Mouse (Mus musculus) intestine, embryonic 16.5 days (tissue): ENCODE measurements around the gene Apex2. TPM values are rescaled to one million over a fixed set of nuclear protein-coding genes. Genes with fewer than 3 reads are reported as not detected.
"Not testable (repeated sequence)": the region's sequence is repeated elsewhere in the genome, so short reads cannot be mapped to it uniquely, and the experiment has no call there.

ENCODE experiments used
- ATAC-seq: fragments of 200-750 bp; cut with Nextera tagmentation; 2 replicates; pipeline ENCODE4 v1.8.0; 2017; ENCODE audit warnings: moderate TSS enrichment, moderate library complexity
- H3K27ac ChIP-seq: fragments of 300-500 bp; sonication (generic); 2 replicates; pipeline ENCODE4 v1.5.1; 2014; ENCODE audit warnings: mild to moderate bottlenecking, low read length
- H3K27me3 ChIP-seq: fragments of 300-500 bp; sonication (generic); replicated peaks from 2 replicates; pipeline ENCODE4 v1.6.1; 2014; ENCODE audit warnings: low read length, control low read depth, mixed read lengths; ENCODE audit not compliant: control insufficient read depth, insufficient read depth
- H3K36me3 ChIP-seq: fragments of 300-500 bp; sonication (generic); 2 replicates; pipeline ENCODE4 v1.6.1; 2014; ENCODE audit warnings: low read length, control low read depth; ENCODE audit not compliant: control insufficient read depth, insufficient read depth
- H3K4me1 ChIP-seq: fragments of 300-500 bp; sonication (generic); 2 replicates; pipeline ENCODE4 v1.6.1; 2014; ENCODE audit warnings: low read length, control low read depth, mixed read lengths; ENCODE audit not compliant: control insufficient read depth, insufficient read depth
- H3K4me2 ChIP-seq: fragments of 300-500 bp; sonication (generic); 2 replicates; pipeline ENCODE4 v1.6.1; 2014; ENCODE audit warnings: low read depth, low read length, control low read depth
- H3K4me3 ChIP-seq: fragments of 300-500 bp; sonication (generic); 2 replicates; pipeline ENCODE4 v1.5.1; 2014; ENCODE audit warnings: mild to moderate bottlenecking, low read length
- H3K9ac ChIP-seq: fragments of 300-500 bp; sonication (generic); 2 replicates; pipeline ENCODE4 v1.6.1; 2014; ENCODE audit warnings: low read depth, low read length
- H3K9me3 ChIP-seq: fragments of 300-500 bp; sonication (generic); 2 replicates; pipeline ENCODE4 v1.6.1; 2016; ENCODE audit warnings: low read length, control low read depth; ENCODE audit not compliant: control insufficient read depth
- WGBS: fragments of 180-500 bp; shearing (Covaris S2); extraction: QIAGEN DNeasy Blood & Tissue Kit; methylation state at CpG from one replicate; pipeline ENCODE4 v1.1.7; 2014; 5-methylcytosine and 5-hydroxymethylcytosine counted together
- microRNA-seq: library from miRNA; unstranded; fragments of <30 nt; microRNA quantifications from one replicate; pipeline ENCODE4, GENCODE M21; 2016
- polyA plus RNA-seq: library from polyadenylated mRNA; unstranded; fragments of >200 nt; fragmentation: Nextera tagmentation; extraction: Ambion mirVana; gene quantifications from 2 replicates; pipeline ENCODE4 v1.2.1, GENCODE M21; 2015

Gene Apex2
- polyA plus RNA-seq, 1 experiment from 2014 or later: 14.8 TPM

DNA sequence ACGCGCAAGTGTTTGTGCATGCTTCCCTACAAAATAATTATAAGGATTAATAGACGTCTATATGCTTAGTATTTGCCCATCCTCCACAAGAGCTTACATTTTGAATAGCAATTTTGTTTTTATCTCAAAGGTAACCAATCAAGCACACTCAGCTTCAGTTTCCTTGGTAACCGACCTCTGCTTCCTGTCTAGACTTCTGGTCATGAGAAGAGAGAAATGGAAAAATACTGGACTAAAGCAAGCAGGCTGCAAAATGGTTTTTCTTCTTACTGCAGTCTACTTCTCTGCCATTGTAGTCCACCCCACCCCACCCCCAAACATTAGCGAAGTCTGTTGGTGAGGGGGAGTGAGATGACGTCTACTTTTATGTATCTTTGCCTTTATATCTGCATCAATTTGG is 78.4 kb downstream of the Apex2 start:
- no peaks in the 10 kb centered on the region for H3K4me1 ChIP-seq
- 81% methylated on average over 6 of the region's 6 CpGs for WGBS
- no peaks in the 10 kb centered on the region for H3K9me3 ChIP-seq
- no peak overlapping the region for H3K27ac ChIP-seq
- no peaks in the 10 kb centered on the region for H3K36me3 ChIP-seq
- no peak overlapping the region for H3K9ac ChIP-seq
- no peak overlapping the region for H3K4me3 ChIP-seq
- H3K4me2 ChIP-seq: no peak overlapping the region
- H3K27me3 ChIP-seq: no peaks in the 10 kb centered on the region
- ATAC-seq: no peak

DNA sequence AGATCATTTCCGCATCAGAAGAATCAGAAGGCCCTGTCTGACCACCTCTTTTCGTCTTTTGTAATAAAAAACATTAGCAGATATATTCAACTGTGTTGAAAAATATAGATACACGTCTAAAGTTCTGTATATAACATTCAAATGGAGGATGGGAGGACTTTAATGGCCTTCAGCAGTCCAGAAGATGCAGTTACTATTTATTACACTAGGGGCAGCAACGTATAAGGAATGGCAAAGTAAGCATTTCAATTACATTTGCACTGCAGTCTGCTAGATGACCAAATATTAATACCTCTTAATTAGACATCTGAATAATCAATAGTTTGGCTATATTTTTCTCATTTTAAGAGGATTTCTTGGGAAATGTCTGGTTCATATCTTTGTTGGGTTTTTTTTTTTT is 79.0 kb downstream of the Apex2 start:
- Histone ChIP-seq H3K9ac (no peak overlapping the region), H3K27ac (no peak overlapping the region), H3K9me3 (no peaks in the 10 kb centered on the region), H3K27me3 (no peaks in the 10 kb centered on the region), H3K4me2 (no peak overlapping the region), H3K4me1 (no peaks in the 10 kb centered on the region), H3K36me3 (no peaks in the 10 kb centered on the region), H3K4me3 (no peak overlapping the region)
- ATAC-seq: no peak
- WGBS: 61% methylated on average over 4 of the region's 4 CpGs

GRCm38 (mm10) chrX:150508696-150509095 is 81.0 kb downstream of the Apex2 start:
- Histone ChIP-seq H3K9me3 (no peaks in the 10 kb centered on the region), H3K36me3 (no peaks in the 10 kb centered on the region), H3K9ac (no peak overlapping the region), H3K4me2 (no peak overlapping the region), H3K4me3 (no peak overlapping the region), H3K4me1 (no peaks in the 10 kb centered on the region), H3K27ac (no peak overlapping the region), H3K27me3 (no peaks in the 10 kb centered on the region)
- WGBS: 76% methylated on average over 6 of the region's 6 CpGs
- no peak for ATAC-seq

DNA sequence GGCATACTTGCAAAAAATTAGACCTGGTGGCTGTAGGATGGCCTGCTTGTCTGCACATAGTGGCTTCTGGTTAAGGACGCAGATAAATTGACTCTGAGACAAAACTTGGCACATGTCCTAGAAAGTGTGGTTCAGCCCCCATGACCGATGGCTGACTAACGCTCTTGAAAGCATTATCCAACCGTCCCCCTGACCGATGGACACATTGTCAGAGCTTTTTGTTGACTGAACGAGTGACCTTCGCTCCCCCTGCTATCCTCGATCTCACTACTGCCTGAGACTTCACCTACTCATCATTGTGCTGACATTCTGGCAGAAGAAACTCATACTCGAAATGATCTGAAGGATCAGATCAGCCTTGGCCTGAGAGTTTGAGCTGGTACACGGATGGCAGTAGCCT is 101.9 kb downstream of the Apex2 start:
- WGBS: 44% methylated on average over 1 of the region's 10 CpGs
- not testable (repeated sequence) for H3K4me1 ChIP-seq, H3K27ac ChIP-seq, H3K36me3 ChIP-seq, H3K27me3 ChIP-seq, H3K4me2 ChIP-seq, H3K9me3 ChIP-seq, H3K4me3 ChIP-seq, ATAC-seq, H3K9ac ChIP-seq

GRCm38 (mm10) chrX:150486314-150487030 is 103.2 kb downstream of the Apex2 start:
- not testable (repeated sequence) for H3K4me2 ChIP-seq, H3K4me1 ChIP-seq, H3K36me3 ChIP-seq, H3K4me3 ChIP-seq, H3K9me3 ChIP-seq, H3K27ac ChIP-seq, H3K27me3 ChIP-seq, H3K9ac ChIP-seq, ATAC-seq
- WGBS: 67% methylated on average over 5 of the region's 22 CpGs

- Histone ChIP-seq H3K4me1 (no peaks in the 10 kb centered on the region), H3K36me3 (no peaks in the 10 kb centered on the region), H3K4me2 (peak overlapping the region; percentile 31; the same call in 1 of the 2 replicates)
Observed at GRCm38 (mm10) chrX:150477854-150478780, 111.6 kb downstream of the Apex2 start.

DNA sequence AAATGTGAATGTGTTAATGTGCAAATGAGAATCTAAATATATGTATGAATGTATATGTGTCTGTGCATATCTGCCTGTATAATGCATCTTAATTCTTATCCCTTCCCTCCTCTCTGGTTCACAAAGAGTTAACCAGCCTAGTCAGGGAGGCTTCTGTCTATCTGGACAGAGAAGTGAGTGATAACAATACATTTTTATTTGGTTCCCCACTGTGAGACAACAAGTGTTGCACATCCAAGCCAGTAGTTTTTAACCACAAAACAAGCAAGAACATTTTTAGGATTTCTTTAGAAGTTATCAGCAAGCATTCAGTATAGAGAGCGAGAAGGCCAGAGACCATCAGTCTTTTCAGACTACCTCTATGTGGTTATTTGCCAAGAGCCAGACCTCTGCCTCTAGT is 118.3 kb downstream of the Apex2 start:
- Histone ChIP-seq H3K4me3 (no peak overlapping the region), H3K27me3 (no peaks in the 10 kb centered on the region), H3K9me3 (no peaks in the 10 kb centered on the region), H3K36me3 (no peaks in the 10 kb centered on the region), H3K27ac (no peak overlapping the region), H3K9ac (no peak overlapping the region), H3K4me1 (no peaks in the 10 kb centered on the region), H3K4me2 (no peak overlapping the region)
- no peak for ATAC-seq
- WGBS: 100% methylated on average over 1 of the region's 1 CpGs

More at GRCm38 (mm10) chrX:150477854-150478780, 111.6 kb downstream of the Apex2 start:
- Histone ChIP-seq H3K9ac (peak overlapping the region; percentile 73), H3K9me3 (no peaks in the 10 kb centered on the region), H3K4me3 (peak overlapping the region; percentile 53), H3K27me3 (no peaks in the 10 kb centered on the region), H3K27ac (peak overlapping the region; percentile 89)
- peak; percentile 99 for ATAC-seq
- WGBS: under 1% methylated on average over 34 of the region's 34 CpGs

Small RNAs within 50 kb of the gene (microRNA-seq; reads per million reads assigned to microRNA genes)
- not detected for gene Mir3620

Other genes starting within 250 kb of the Apex2 start
- 23.2 and 25.8 TPM in 2 replicates for gene Tmem29, start 130.7 kb downstream of the Apex2 start, polyA plus RNA-seq
- gene Alas2, start 42.5 kb downstream of the Apex2 start, polyA plus RNA-seq: 62.7 and 79.8 TPM in 2 replicates
- 6.0 and 7.3 TPM in 2 replicates for gene Pfkfb1, start 1.6 kb downstream of the Apex2 start, polyA plus RNA-seq
- 9.0 and 9.9 TPM in 2 replicates for gene Tro, start 67.7 kb upstream of the Apex2 start, polyA plus RNA-seq
- gene Maged2, start 224.5 kb upstream of the Apex2 start, polyA plus RNA-seq: 299 and 322 TPM in 2 replicates